Mouse (Mus musculus): ENCODE results near the gene Tldc2. TPM values are rescaled to one million over a fixed set of nuclear protein-coding genes. Genes with fewer than 3 reads are reported as not detected.

The Tldc2 gene
- total and polyA plus RNA-seq, 2 experiments from 2014 or later = not detected

DNA sequence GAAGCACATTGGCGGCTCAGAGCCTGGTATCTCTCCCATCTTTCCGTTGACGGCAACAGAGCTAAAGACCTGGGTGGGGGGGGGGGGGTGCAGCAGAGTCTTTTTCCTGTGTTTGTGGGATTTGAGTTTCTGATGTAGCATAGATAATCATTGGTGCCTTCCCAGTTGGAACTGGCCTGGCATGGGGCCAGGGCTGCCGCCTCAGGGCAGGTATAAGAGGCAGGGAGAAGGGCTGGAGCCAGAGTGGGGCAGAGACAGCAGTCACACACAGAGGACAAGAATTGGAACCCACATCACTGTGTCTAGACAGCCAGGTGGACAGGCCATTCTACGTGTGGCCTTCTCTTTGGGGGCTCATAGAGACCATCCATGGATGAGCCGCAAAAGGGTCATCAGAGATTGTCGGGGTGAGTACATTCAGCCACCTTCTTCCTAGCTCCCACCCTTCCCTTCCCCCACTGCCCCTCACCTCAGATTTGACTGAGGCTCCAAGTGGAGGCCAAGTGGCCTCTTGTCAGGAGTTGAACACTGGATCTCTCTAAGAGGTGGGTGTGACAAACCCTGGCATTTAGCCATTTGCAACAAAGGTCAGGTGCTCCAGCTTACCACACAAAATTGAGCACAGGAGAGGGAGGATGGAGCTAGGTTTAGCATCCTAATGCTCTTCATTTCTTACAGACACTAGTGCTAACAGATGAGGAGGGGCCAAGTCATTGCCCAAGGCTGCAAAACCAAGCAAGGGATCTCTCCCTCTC is 1.8 kb upstream of the Tldc2 start:
- H3K9ac ChIP-seq (replicated peaks; ENCODE audit: low read depth, low read length) = no peak overlapping the region
- no peak overlapping the region for H3K4me2 ChIP-seq (ENCODE audit: low read depth, low read length)
- no peaks in the 10 kb centered on the region for H3K9me3 ChIP-seq (replicated peaks; ENCODE audit: control insufficient read depth, low read length)
- no peak overlapping the region for H3K4me3 ChIP-seq (ENCODE audit: low read depth, low read length)
- no peaks in the 10 kb centered on the region for H3K36me3 ChIP-seq (replicated peaks; ENCODE audit: control insufficient read depth, insufficient read depth, low read length)
- H3K27ac ChIP-seq (ENCODE audit: low read depth) = no peak overlapping the region
- no peaks in the 10 kb centered on the region for H3K27me3 ChIP-seq (ENCODE audit: control insufficient read depth, insufficient read depth, low read length)
- no peak for DNase-seq (ENCODE audit: low spot score)
- no peak for ATAC-seq (ENCODE audit: insufficient read depth, low read depth)
- no peak for TF ChIP-seq EP300 (IDR thresholded peaks at IDR 0.05; ENCODE audit: low read depth)
- TF ChIP-seq CTCF (IDR thresholded peaks at IDR 0.05; ENCODE audit: low read depth) = no peak
- peaks cover 7% of the 10 kb centered on the region; the same call in 1 of the 2 replicates for H3K4me1 ChIP-seq (ENCODE audit: control insufficient read depth, insufficient read depth)
- 73% methylated on average over 7 of the region's 7 CpGs for WGBS

- no peak overlapping the region for H3K4me2 ChIP-seq (ENCODE audit: low read depth, low read length)
- ATAC-seq (ENCODE audit: insufficient read depth, low read depth) = no peak
- 86% methylated on average over 14 of the region's 14 CpGs for WGBS
These were observed 872 bp downstream of the Tldc2 start for GRCm38 (mm10) chr2:157087536-157088317.

DNA sequence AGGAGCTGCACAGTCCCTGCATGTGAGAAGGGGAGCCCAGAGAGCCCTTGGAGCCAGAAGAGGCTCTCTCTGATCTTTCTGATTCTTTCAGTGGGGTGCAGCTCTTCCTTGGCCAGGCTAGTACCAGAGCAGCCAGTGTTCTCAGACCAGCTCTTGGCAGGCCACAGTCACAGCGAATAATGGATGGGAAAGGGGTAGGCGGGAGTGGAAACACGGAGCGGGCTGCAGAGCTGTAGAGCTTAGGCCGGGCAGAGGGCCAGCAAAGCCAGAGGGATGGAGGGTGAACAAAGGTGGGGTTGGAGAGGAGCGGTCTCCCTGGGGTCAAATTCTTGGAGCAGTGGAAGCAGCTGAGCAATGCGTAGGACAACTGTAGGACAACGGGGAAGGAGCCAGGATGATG is 5.2 kb downstream of the Tldc2 start:
- DNase-seq (ENCODE audit: low spot score) = no peak
- Histone ChIP-seq H3K4me1 (ENCODE audit: control insufficient read depth, insufficient read depth) (no peaks in the 10 kb centered on the region), H3K27ac (ENCODE audit: low read depth) (no peak overlapping the region), H3K9ac (replicated peaks; ENCODE audit: low read depth, low read length) (no peak overlapping the region), H3K4me3 (ENCODE audit: low read depth, low read length) (no peak overlapping the region), H3K9me3 (replicated peaks; ENCODE audit: control insufficient read depth, low read length) (no peaks in the 10 kb centered on the region), H3K27me3 (ENCODE audit: control insufficient read depth, insufficient read depth, low read length) (0 out of 2 replicates have a peak, but pooled peaks cover 4% of the 10 kb centered on the region), H3K4me2 (ENCODE audit: low read depth, low read length) (no peak overlapping the region), H3K36me3 (replicated peaks; ENCODE audit: control insufficient read depth, insufficient read depth, low read length) (no peaks in the 10 kb centered on the region)
- ATAC-seq (ENCODE audit: insufficient read depth, low read depth) = peak; percentile 36
- TF ChIP-seq CTCF (IDR thresholded peaks at IDR 0.05; ENCODE audit: low read depth) = no peak
- TF ChIP-seq EP300 (IDR thresholded peaks at IDR 0.05; ENCODE audit: low read depth) = no peak
- WGBS = 13% methylated on average over 8 of the region's 8 CpGs

More at GRCm38 (mm10) chr2:157087536-157088317, 872 bp downstream of the Tldc2 start:
- TF ChIP-seq EP300 (IDR thresholded peaks at IDR 0.05; ENCODE audit: low read depth) (no peak), CTCF (IDR thresholded peaks at IDR 0.05; ENCODE audit: low read depth) (no peak)
- no peak overlapping the region for H3K27ac ChIP-seq (ENCODE audit: low read depth)
- no peaks in the 10 kb centered on the region for H3K36me3 ChIP-seq (replicated peaks; ENCODE audit: control insufficient read depth, insufficient read depth, low read length)
- no peak overlapping the region for H3K9ac ChIP-seq (replicated peaks; ENCODE audit: low read depth, low read length)
- no peaks in the 10 kb centered on the region for H3K27me3 ChIP-seq (ENCODE audit: control insufficient read depth, insufficient read depth, low read length)
- no peak for DNase-seq (ENCODE audit: low spot score)
- no peak overlapping the region for H3K4me3 ChIP-seq (ENCODE audit: low read depth, low read length)
- no peaks in the 10 kb centered on the region for H3K4me1 ChIP-seq (ENCODE audit: control insufficient read depth, insufficient read depth)
- H3K9me3 ChIP-seq (replicated peaks; ENCODE audit: control insufficient read depth, low read length) = no peaks in the 10 kb centered on the region

DNA sequence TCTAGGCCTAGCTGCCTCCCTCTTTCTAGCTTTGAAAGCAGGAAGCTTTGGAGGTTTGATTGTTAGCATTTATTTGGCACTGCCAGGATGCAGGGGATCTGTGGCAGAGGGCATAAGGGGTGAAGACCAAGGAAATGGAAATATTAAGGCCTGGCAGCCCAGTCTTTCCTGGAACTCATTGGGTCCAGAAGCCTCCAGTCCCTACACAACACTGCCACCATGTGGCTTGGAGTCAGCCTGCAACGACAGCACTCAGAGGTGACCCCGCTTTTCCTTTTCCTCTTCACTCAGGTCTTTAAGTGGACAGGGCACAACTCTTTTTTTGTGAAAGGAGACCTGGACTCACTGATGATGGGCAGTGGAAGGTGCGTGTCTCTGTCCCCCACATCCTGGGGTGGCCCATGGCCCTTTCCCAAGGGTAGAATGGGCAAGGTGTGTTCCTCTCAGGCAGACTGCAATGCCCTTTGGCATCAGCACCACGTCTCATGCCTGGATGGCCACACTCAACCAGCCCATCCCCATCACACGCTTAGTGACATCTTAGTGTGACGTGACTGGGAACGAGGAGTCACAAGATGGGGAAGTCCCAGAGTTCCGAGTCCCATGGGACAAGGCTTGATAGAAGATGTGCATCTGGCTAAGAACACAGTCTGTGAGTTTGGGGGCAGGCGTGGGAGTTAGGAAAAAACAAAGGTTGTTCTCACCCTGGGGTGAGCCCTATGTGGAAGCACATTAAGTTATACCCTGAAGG is 8.3 kb downstream of the Tldc2 start:
- H3K27me3 ChIP-seq (ENCODE audit: control insufficient read depth, insufficient read depth, low read length) = 0 out of 2 replicates have a peak, but pooled peaks cover 4% of the 10 kb centered on the region
- no peaks in the 10 kb centered on the region for H3K9me3 ChIP-seq (replicated peaks; ENCODE audit: control insufficient read depth, low read length)
- no peak overlapping the region for H3K4me2 ChIP-seq (ENCODE audit: low read depth, low read length)
- ATAC-seq (ENCODE audit: insufficient read depth, low read depth) = peak; percentile 68
- peak; percentile 73 for DNase-seq (ENCODE audit: low spot score)
- H3K4me3 ChIP-seq (ENCODE audit: low read depth, low read length) = no peak overlapping the region
- H3K9ac ChIP-seq (replicated peaks; ENCODE audit: low read depth, low read length) = no peak overlapping the region
- WGBS = 53% methylated on average over 9 of the region's 9 CpGs
- no peak overlapping the region for H3K27ac ChIP-seq (ENCODE audit: low read depth)
- H3K36me3 ChIP-seq (replicated peaks; ENCODE audit: control insufficient read depth, insufficient read depth, low read length) = peaks cover 6% of the 10 kb centered on the region; the same call in 1 of the 2 replicates
- no peaks in the 10 kb centered on the region for H3K4me1 ChIP-seq (ENCODE audit: control insufficient read depth, insufficient read depth)
- TF ChIP-seq EP300 (IDR thresholded peaks at IDR 0.05; ENCODE audit: low read depth) (no peak), CTCF (IDR thresholded peaks at IDR 0.05; ENCODE audit: low read depth) (peak; percentile 93)

- no peak overlapping the region for H3K4me2 ChIP-seq (ENCODE audit: low read depth, low read length)
- H3K27me3 ChIP-seq (ENCODE audit: control insufficient read depth, insufficient read depth, low read length) = no peaks in the 10 kb centered on the region
- no peak overlapping the region for H3K4me3 ChIP-seq (ENCODE audit: low read depth, low read length)
- DNase-seq (ENCODE audit: low spot score) (no peak), ATAC-seq (ENCODE audit: insufficient read depth, low read depth) (no peak)
- no peaks in the 10 kb centered on the region for H3K9me3 ChIP-seq (replicated peaks; ENCODE audit: control insufficient read depth, low read length)
- 65% methylated on average over 12 of the region's 12 CpGs for WGBS
- no peak overlapping the region for H3K27ac ChIP-seq (ENCODE audit: low read depth)
- no peak overlapping the region for H3K9ac ChIP-seq (replicated peaks; ENCODE audit: low read depth, low read length)
- no peak for TF ChIP-seq CTCF (IDR thresholded peaks at IDR 0.05; ENCODE audit: low read depth)
- no peak for TF ChIP-seq EP300 (IDR thresholded peaks at IDR 0.05; ENCODE audit: low read depth)
- H3K36me3 ChIP-seq (replicated peaks; ENCODE audit: control insufficient read depth, insufficient read depth, low read length) = peaks cover 31% of the 10 kb centered on the region
- H3K4me1 ChIP-seq (ENCODE audit: control insufficient read depth, insufficient read depth) = no peaks in the 10 kb centered on the region
These were observed 12.9 kb downstream of the Tldc2 start for GRCm38 (mm10) chr2:157099532-157100318.
